Mouse (Mus musculus): Measurements from ENCODE around the gene Mrpl24. TPM values are rescaled to one million over a fixed set of nuclear protein-coding genes. Genes with fewer than 3 reads are reported as not detected.
A peak's percentile ranks its signal among the peaks of the same experiment; 100 is the strongest.

Gene Mrpl24
- polyA plus RNA-seq, 1 experiment from 2014 or later = 48.3 TPM

- Histone ChIP-seq H3K27ac (ENCODE audit: low read depth, low read length) (peak overlapping the region; percentile 70), H3K4me1 (ENCODE audit: control insufficient read depth, insufficient read depth, low read depth, low read length) (no peaks in the 10 kb centered on the region; the same call in 1 of the 2 replicates), H3K27me3 (replicated peaks; ENCODE audit: control insufficient read depth, insufficient read depth, low read length) (no peaks in the 10 kb centered on the region), H3K9me3 (ENCODE audit: control insufficient read depth, low read length) (no peaks in the 10 kb centered on the region), H3K4me2 (ENCODE audit: low read length) (peak overlapping the region; percentile 63), H3K36me3 (ENCODE audit: control insufficient read depth, insufficient read depth, low read length) (no peaks in the 10 kb centered on the region), H3K9ac (ENCODE audit: low read depth, low read length) (peak overlapping the region; percentile 51), H3K4me3 (ENCODE audit: low read length) (peak overlapping the region; percentile 51)
- ATAC-seq = peak; percentile 98
- under 1% methylated on average over 25 of the region's 27 CpGs for WGBS
These were observed 41.4 kb downstream of the Mrpl24 start for GRCm38 (mm10) chr3:87960586-87961191.

- ATAC-seq = no peak
- H3K27ac ChIP-seq (ENCODE audit: low read depth, low read length) = peak overlapping the region; percentile 40; the same call in 1 of the 2 replicates
These were observed 51.1 kb downstream of the Mrpl24 start for GRCm38 (mm10) chr3:87970184-87970938.

GRCm38 (mm10) chr3:87970939-87971488 is 51.7 kb downstream of the Mrpl24 start, which contains the start of gene Nes:
Nes (plus strand) TSS chr3:87971078.
- Histone ChIP-seq H3K9me3 (ENCODE audit: control insufficient read depth, low read length) (no peaks in the 10 kb centered on the region), H3K9ac (ENCODE audit: low read depth, low read length) (peak within 1 kb of the TSS; percentile 58), H3K4me1 (ENCODE audit: control insufficient read depth, insufficient read depth, low read depth, low read length) (peaks cover 26% of the 10 kb centered on the region), H3K27me3 (replicated peaks; ENCODE audit: control insufficient read depth, insufficient read depth, low read length) (no peaks in the 10 kb centered on the region; the same call in 1 of the 2 replicates), H3K27ac (ENCODE audit: low read depth, low read length) (peak within 1 kb of the TSS; percentile 57), H3K36me3 (ENCODE audit: control insufficient read depth, insufficient read depth, low read length) (no peaks in the 10 kb centered on the region), H3K4me2 (ENCODE audit: low read length) (peak within 1 kb of the TSS; percentile 79), H3K4me3 (ENCODE audit: low read length) (peak within 1 kb of the TSS; percentile 50)
- WGBS = 0% methylated on average over 39 of the region's 44 CpGs
- ATAC-seq = peak; percentile 64

More at GRCm38 (mm10) chr3:87970184-87970938, 51.1 kb downstream of the Mrpl24 start:
- peak overlapping the region; percentile 79 for H3K4me2 ChIP-seq (ENCODE audit: low read length)
- WGBS = under 1% methylated on average over 21 of the region's 21 CpGs
- H3K4me3 ChIP-seq (ENCODE audit: low read length) = peak overlapping the region; percentile 50
- no peak overlapping the region for H3K9ac ChIP-seq (ENCODE audit: low read depth, low read length)
- no peaks in the 10 kb centered on the region; the same call in 1 of the 2 replicates for H3K27me3 ChIP-seq (replicated peaks; ENCODE audit: control insufficient read depth, insufficient read depth, low read length)
- H3K4me1 ChIP-seq (ENCODE audit: control insufficient read depth, insufficient read depth, low read depth, low read length) = peaks cover 26% of the 10 kb centered on the region
- H3K9me3 ChIP-seq (ENCODE audit: control insufficient read depth, low read length) = no peaks in the 10 kb centered on the region
- no peaks in the 10 kb centered on the region for H3K36me3 ChIP-seq (ENCODE audit: control insufficient read depth, insufficient read depth, low read length)

- Histone ChIP-seq H3K4me3 (ENCODE audit: low read length) (peak overlapping the region; percentile 50), H3K36me3 (ENCODE audit: control insufficient read depth, insufficient read depth, low read length) (no peaks in the 10 kb centered on the region), H3K4me1 (ENCODE audit: control insufficient read depth, insufficient read depth, low read depth, low read length) (peaks cover 26% of the 10 kb centered on the region), H3K27me3 (replicated peaks; ENCODE audit: control insufficient read depth, insufficient read depth, low read length) (no peaks in the 10 kb centered on the region; the same call in 1 of the 2 replicates), H3K27ac (ENCODE audit: low read depth, low read length) (peak overlapping the region; percentile 57), H3K9me3 (ENCODE audit: control insufficient read depth, low read length) (no peaks in the 10 kb centered on the region), H3K4me2 (ENCODE audit: low read length) (peak overlapping the region; percentile 79), H3K9ac (ENCODE audit: low read depth, low read length) (peak overlapping the region; percentile 58)
- ATAC-seq = no peak
- under 1% methylated on average over 43 of the region's 60 CpGs for WGBS
These were observed 52.3 kb downstream of the Mrpl24 start for GRCm38 (mm10) chr3:87971489-87972202.

GRCm38 (mm10) chr3:87972203-87972664 is 52.9 kb downstream of the Mrpl24 start:
- H3K27ac ChIP-seq (ENCODE audit: low read depth, low read length) = peak overlapping the region; percentile 37
- H3K9me3 ChIP-seq (ENCODE audit: control insufficient read depth, low read length) = no peaks in the 10 kb centered on the region
- H3K4me2 ChIP-seq (ENCODE audit: low read length) = peak overlapping the region; percentile 79
- H3K4me3 ChIP-seq (ENCODE audit: low read length) = peak overlapping the region; percentile 50
- H3K4me1 ChIP-seq (ENCODE audit: control insufficient read depth, insufficient read depth, low read depth, low read length) = peaks cover 26% of the 10 kb centered on the region
- H3K27me3 ChIP-seq (replicated peaks; ENCODE audit: control insufficient read depth, insufficient read depth, low read length) = no peaks in the 10 kb centered on the region; the same call in 1 of the 2 replicates
- ATAC-seq = peak; percentile 58
- H3K36me3 ChIP-seq (ENCODE audit: control insufficient read depth, insufficient read depth, low read length) = no peaks in the 10 kb centered on the region
- H3K9ac ChIP-seq (ENCODE audit: low read depth, low read length) = peak overlapping the region; percentile 58; the same call in 1 of the 2 replicates
- WGBS = 6% methylated on average over 8 of the region's 8 CpGs

- 22% methylated on average over 5 of the region's 5 CpGs for WGBS
- H3K27ac ChIP-seq (ENCODE audit: low read depth, low read length) = no peak overlapping the region
- peak overlapping the region; percentile 50 for H3K4me3 ChIP-seq (ENCODE audit: low read length)
- H3K9me3 ChIP-seq (ENCODE audit: control insufficient read depth, low read length) = no peaks in the 10 kb centered on the region
- H3K4me1 ChIP-seq (ENCODE audit: control insufficient read depth, insufficient read depth, low read depth, low read length) = peaks cover 26% of the 10 kb centered on the region
- H3K36me3 ChIP-seq (ENCODE audit: control insufficient read depth, insufficient read depth, low read length) = no peaks in the 10 kb centered on the region
- ATAC-seq = no peak
- H3K27me3 ChIP-seq (replicated peaks; ENCODE audit: control insufficient read depth, insufficient read depth, low read length) = no peaks in the 10 kb centered on the region; the same call in 1 of the 2 replicates
- H3K4me2 ChIP-seq (ENCODE audit: low read length) = peak overlapping the region; percentile 79
- peak overlapping the region; percentile 1; the same call in 1 of the 2 replicates for H3K9ac ChIP-seq (ENCODE audit: low read depth, low read length)
These were observed 53.5 kb downstream of the Mrpl24 start for GRCm38 (mm10) chr3:87972776-87973175.

Other genes with a start within 250 kb of the Mrpl24 start
- 0.67 and 0.80 TPM in 2 replicates for gene Lrrc71, start 170.9 kb upstream of the Mrpl24 start, polyA plus RNA-seq (2015; fragmentation: Nextera tagmentation; extraction: Ambion mirVana)
- 6.6 and 7.3 TPM in 2 replicates for gene Ntrk1, start 124.3 kb upstream of the Mrpl24 start, polyA plus RNA-seq (2015; fragmentation: Nextera tagmentation; extraction: Ambion mirVana)
- gene Insrr, start 122.6 kb upstream of the Mrpl24 start, polyA plus RNA-seq (2015; fragmentation: Nextera tagmentation; extraction: Ambion mirVana) = 0.49 and 0.85 TPM in 2 replicates
- 8.4 and 10.6 TPM in 2 replicates for gene Pear1, start 95.2 kb upstream of the Mrpl24 start, polyA plus RNA-seq (2015; fragmentation: Nextera tagmentation; extraction: Ambion mirVana)
- not detected in 2 replicates for gene Sh2d2a, start 72.8 kb upstream of the Mrpl24 start, polyA plus RNA-seq (2015; fragmentation: Nextera tagmentation; extraction: Ambion mirVana)
- gene Prcc, start 33.9 kb upstream of the Mrpl24 start, polyA plus RNA-seq (2015; fragmentation: Nextera tagmentation; extraction: Ambion mirVana) = 13.9 and 15.9 TPM in 2 replicates
- 79.7 and 110 TPM in 2 replicates for gene Hdgf, start 13.2 kb upstream of the Mrpl24 start, polyA plus RNA-seq (2015; fragmentation: Nextera tagmentation; extraction: Ambion mirVana)
- 22.7 and 28.9 TPM in 2 replicates for gene Isg20l2, start 10.8 kb downstream of the Mrpl24 start, polyA plus RNA-seq (2015; fragmentation: Nextera tagmentation; extraction: Ambion mirVana)
- 20.5 and 24.8 TPM in 2 replicates for gene Rrnad1, start 11.2 kb downstream of the Mrpl24 start, polyA plus RNA-seq (2015; fragmentation: Nextera tagmentation; extraction: Ambion mirVana)
- gene Crabp2, start 29.2 kb downstream of the Mrpl24 start, polyA plus RNA-seq (2015; fragmentation: Nextera tagmentation; extraction: Ambion mirVana) = 49.1 and 52.4 TPM in 2 replicates
- 15.6 and 20.2 TPM in 2 replicates for gene Nes, start 51.6 kb downstream of the Mrpl24 start, polyA plus RNA-seq (2015; fragmentation: Nextera tagmentation; extraction: Ambion mirVana)
- 150 and 186 TPM in 2 replicates for gene Bcan, start 80.7 kb downstream of the Mrpl24 start, polyA plus RNA-seq (2015; fragmentation: Nextera tagmentation; extraction: Ambion mirVana)
- gene Hapln2, start 108.1 kb downstream of the Mrpl24 start, polyA plus RNA-seq (2015; fragmentation: Nextera tagmentation; extraction: Ambion mirVana) = 0.30 and 0.66 TPM in 2 replicates
- 34.9 and 35.8 TPM in 2 replicates for gene Gpatch4, start 123.6 kb downstream of the Mrpl24 start, polyA plus RNA-seq (2015; fragmentation: Nextera tagmentation; extraction: Ambion mirVana)
- gene Naxe, start 139.0 kb downstream of the Mrpl24 start, polyA plus RNA-seq (2015; fragmentation: Nextera tagmentation; extraction: Ambion mirVana) = 158 and 170 TPM in 2 replicates
- gene Ttc24, start 158.8 kb downstream of the Mrpl24 start, polyA plus RNA-seq (2015; fragmentation: Nextera tagmentation; extraction: Ambion mirVana) = not detected in 2 replicates
- gene Iqgap3, start 162.5 kb downstream of the Mrpl24 start, polyA plus RNA-seq (2015; fragmentation: Nextera tagmentation; extraction: Ambion mirVana) = 2.8 and 3.8 TPM in 2 replicates
- 16.4 and 24.1 TPM in 2 replicates for gene Mef2d, start 222.9 kb downstream of the Mrpl24 start, polyA plus RNA-seq (2015; fragmentation: Nextera tagmentation; extraction: Ambion mirVana)